Mouse (Mus musculus) fibroblast of lung, adult 2 months (primary cell): ENCODE measurements around the gene Unc5a.

Experiments used
- DNase-seq: peaks from one replicate; pipeline ENCODE4 v3.0.0-alpha.2; 2011; ENCODE audit warnings: low read depth

Gene Unc5a

GRCm38 (mm10) chr13:54948531-54949493 lies at the start of gene Unc5a:
Unc5a (plus strand) TSS chr13:54949411.
- no peak for DNase-seq

GRCm38 (mm10) chr13:54912053-54912452 lies 37.2 kb upstream of the Unc5a start:
- DNase-seq, result no peak

- no peak for DNase-seq
These were observed 36.2 kb upstream of the Unc5a start for GRCm38 (mm10) chr13:54912894-54913621.

GRCm38 (mm10) chr13:54916644-54917043 lies 32.6 kb upstream of the Unc5a start:
- no peak for DNase-seq

GRCm38 (mm10) chr13:54918910-54919309 lies 30.3 kb upstream of the Unc5a start:
- no peak for DNase-seq

GRCm38 (mm10) chr13:54919666-54920065 lies 29.5 kb upstream of the Unc5a start:
- no peak for DNase-seq

- DNase-seq, result no peak
These were observed 27.5 kb upstream of the Unc5a start for GRCm38 (mm10) chr13:54921700-54922099.

- no peak for DNase-seq
These were observed 25.5 kb upstream of the Unc5a start for GRCm38 (mm10) chr13:54923705-54924104.

GRCm38 (mm10) chr13:54925466-54925865 lies 23.7 kb upstream of the Unc5a start:
- DNase-seq, result no peak

- no peak for DNase-seq
These were observed 22.6 kb upstream of the Unc5a start for GRCm38 (mm10) chr13:54926654-54927053.

- DNase-seq, result no peak
These were observed 19.1 kb upstream of the Unc5a start for GRCm38 (mm10) chr13:54930123-54930522.

- DNase-seq, result no peak
These were observed 14.3 kb upstream of the Unc5a start for GRCm38 (mm10) chr13:54934873-54935272.

- DNase-seq, result no peak
These were observed 13.0 kb upstream of the Unc5a start for GRCm38 (mm10) chr13:54936173-54936572.

GRCm38 (mm10) chr13:54937885-54938284 lies 11.3 kb upstream of the Unc5a start:
- no peak for DNase-seq

- no peak for DNase-seq
These were observed 10.7 kb upstream of the Unc5a start for GRCm38 (mm10) chr13:54938493-54938892.

- no peak for DNase-seq
These were observed 4.6 kb upstream of the Unc5a start for GRCm38 (mm10) chr13:54944411-54945157.

- DNase-seq, result no peak
These were observed 3.9 kb upstream of the Unc5a start for GRCm38 (mm10) chr13:54945332-54945731.

- DNase-seq, result no peak
These were observed 2.8 kb upstream of the Unc5a start for GRCm38 (mm10) chr13:54946406-54946805.

GRCm38 (mm10) chr13:54949592-54949991 lies 381 bp downstream of the Unc5a start:
- no peak for DNase-seq

- DNase-seq, result no peak
These were observed 920 bp downstream of the Unc5a start for GRCm38 (mm10) chr13:54950131-54950530.

GRCm38 (mm10) chr13:54951166-54951565 lies 2.0 kb downstream of the Unc5a start:
- no peak for DNase-seq

GRCm38 (mm10) chr13:54954745-54955144 lies 5.5 kb downstream of the Unc5a start:
- no peak for DNase-seq
